Mouse (Mus musculus) liver, embryonic 11.5 days (tissue): ENCODE measurements at regions not wholly inside any gene's neighbourhood (a gene's known extent, or its start where the extent isn't known, plus 50 kb on each side); places are given as distances from the start of the nearest gene placed in this dataset.

Source experiments
- ATAC-seq: fragments of 200-750 bp; cut with Nextera tagmentation; replicated peaks from 2 replicates; pipeline ENCODE4 v1.8.0; 2017; ENCODE audit warnings: moderate number of reproducible peaks, mild to moderate bottlenecking, moderate TSS enrichment, moderate library complexity; ENCODE audit not compliant: low FRiP score
- DNase-seq: peaks from one replicate; pipeline ENCODE4 v3.0.0-alpha.2; 2017; ENCODE audit warnings: low spot score
- H3K27ac ChIP-seq: fragments of 300-500 bp; sonication (generic); 2 replicates; pipeline ENCODE4 v1.5.1; 2014; ENCODE audit warnings: mild to moderate bottlenecking, low read depth, low read length, control low read depth
- H3K27me3 ChIP-seq: fragments of 300-500 bp; sonication (generic); replicated peaks from 2 replicates; pipeline ENCODE4 v1.6.1; 2014; ENCODE audit warnings: low read length, mixed read lengths; ENCODE audit not compliant: control insufficient read depth, insufficient read depth
- H3K36me3 ChIP-seq: fragments of 300-500 bp; sonication (generic); 2 replicates; pipeline ENCODE4 v1.6.1; 2014; ENCODE audit warnings: mild to moderate bottlenecking, low read length, moderate library complexity, mixed read lengths; ENCODE audit not compliant: control insufficient read depth, insufficient read depth
- H3K4me1 ChIP-seq: fragments of 300-500 bp; sonication (generic); replicated peaks from 2 replicates; pipeline ENCODE4 v1.6.1; 2014; ENCODE audit warnings: low read length, mixed read lengths; ENCODE audit not compliant: control insufficient read depth, insufficient read depth
- H3K4me2 ChIP-seq: fragments of 300-500 bp; sonication (generic); 2 replicates; pipeline ENCODE4 v1.6.1; 2014; ENCODE audit warnings: mild to moderate bottlenecking, control low read depth, moderate library complexity
- H3K4me3 ChIP-seq: fragments of 300-500 bp; sonication (generic); 2 replicates; pipeline ENCODE4 v1.5.1; 2014; ENCODE audit warnings: low read depth, low read length, control low read depth
- H3K9ac ChIP-seq: fragments of 300-500 bp; sonication (generic); 2 replicates; pipeline ENCODE4 v1.6.1; 2014; ENCODE audit warnings: low read depth, low read length, control low read depth
- H3K9me3 ChIP-seq: fragments of 300-500 bp; sonication (generic); 2 replicates; pipeline ENCODE4 v1.6.1; 2016; ENCODE audit warnings: low read length, inconsistent platforms, mixed read lengths; ENCODE audit not compliant: control insufficient read depth
- whole genome bisulfite sequencing: fragments of 180-500 bp; shearing (Covaris S2); extraction: QIAGEN DNeasy Blood & Tissue Kit; methylation state at CpG from one replicate; pipeline ENCODE4 v1.1.7; 2014; 5-methylcytosine and 5-hydroxymethylcytosine counted together

DNA sequence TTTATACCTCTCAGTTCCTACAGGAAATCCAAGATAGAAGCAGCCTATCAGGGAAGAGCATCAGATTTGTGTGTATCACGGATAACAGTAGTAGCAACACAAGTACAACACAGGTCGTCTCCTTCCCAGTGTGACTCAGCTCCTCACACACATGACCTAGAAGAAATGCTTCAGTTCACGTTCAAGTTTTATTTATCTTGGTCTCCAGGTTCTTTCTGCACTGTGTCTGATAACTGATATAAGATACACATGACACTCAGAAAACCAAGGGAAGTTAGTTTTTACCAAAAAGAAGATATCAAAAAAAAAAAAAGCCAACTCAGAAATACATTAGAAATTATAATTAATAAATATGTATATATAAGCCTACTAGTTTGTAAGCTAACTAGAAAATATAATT, 515.0 kb downstream of the Prdm13 start:
- Histone ChIP-seq H3K36me3 (no peaks in the 10 kb centered on the region), H3K4me1 (no peaks in the 10 kb centered on the region), H3K4me2 (no peak overlapping the region), H3K9ac (no peak overlapping the region), H3K4me3 (no peak overlapping the region), H3K27me3 (no peaks in the 10 kb centered on the region), H3K27ac (no peak overlapping the region), H3K9me3 (no peaks in the 10 kb centered on the region)
- 68% methylated on average over 3 of the region's 3 CpGs for WGBS
- ATAC-seq (no peak), DNase-seq (no peak)

DNA sequence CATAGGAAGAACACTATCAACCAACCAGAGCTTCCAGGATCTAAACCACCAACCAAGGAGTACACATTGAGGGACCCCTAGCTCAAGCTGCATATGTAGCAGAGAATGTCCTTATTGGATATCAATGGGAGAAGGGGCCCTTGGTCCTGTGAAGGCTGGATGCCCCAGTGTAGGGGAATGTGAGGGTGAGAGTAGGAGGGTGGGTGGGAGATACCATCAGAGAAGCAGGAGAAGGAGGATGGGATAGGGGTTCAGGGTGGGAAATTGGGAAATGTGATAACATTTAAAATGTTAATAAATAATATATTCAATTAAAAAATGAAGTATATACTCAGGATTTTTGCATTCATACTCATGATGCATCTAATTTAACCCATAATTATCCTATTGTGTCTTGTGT, 523.6 kb downstream of the Prdm13 start:
- no peak overlapping the region for H3K4me3 ChIP-seq
- no peak overlapping the region for H3K9ac ChIP-seq
- ATAC-seq (no peak), DNase-seq (no peak)
- H3K36me3 ChIP-seq: no peaks in the 10 kb centered on the region
- H3K27me3 ChIP-seq: no peaks in the 10 kb centered on the region
- H3K9me3 ChIP-seq: no peaks in the 10 kb centered on the region
- H3K4me2 ChIP-seq: no peak overlapping the region
- H3K4me1 ChIP-seq: no peaks in the 10 kb centered on the region
- no peak overlapping the region for H3K27ac ChIP-seq

DNA sequence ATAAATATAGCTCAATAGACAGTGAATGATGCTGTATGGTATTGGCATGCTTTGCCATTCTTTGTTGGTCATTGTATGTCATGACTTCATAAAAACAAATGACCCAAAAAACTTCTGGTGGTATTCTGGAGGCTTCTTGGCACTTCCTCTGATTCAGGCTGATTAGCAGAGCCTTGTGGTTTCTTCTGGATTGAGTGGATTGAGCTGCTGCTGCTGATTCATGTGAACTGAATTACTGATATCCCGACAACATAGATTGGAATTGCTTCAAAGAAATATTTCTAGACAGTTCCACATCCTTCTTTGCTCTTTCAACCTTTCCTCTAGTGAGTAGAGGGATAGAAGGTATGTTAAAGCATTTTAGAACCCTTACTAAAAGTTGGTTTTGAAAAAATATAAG, 559.9 kb downstream of the Prdm13 start:
- H3K4me1 ChIP-seq: no peaks in the 10 kb centered on the region
- H3K9me3 ChIP-seq: no peaks in the 10 kb centered on the region
- H3K36me3 ChIP-seq: no peaks in the 10 kb centered on the region
- H3K9ac ChIP-seq: no peak overlapping the region
- H3K4me3 ChIP-seq: no peak overlapping the region
- no peak for DNase-seq
- H3K27ac ChIP-seq: no peak overlapping the region
- 75% methylated on average over 1 of the region's 1 CpGs for WGBS
- no peak overlapping the region for H3K4me2 ChIP-seq
- H3K27me3 ChIP-seq: no peaks in the 10 kb centered on the region
- no peak for ATAC-seq

DNA sequence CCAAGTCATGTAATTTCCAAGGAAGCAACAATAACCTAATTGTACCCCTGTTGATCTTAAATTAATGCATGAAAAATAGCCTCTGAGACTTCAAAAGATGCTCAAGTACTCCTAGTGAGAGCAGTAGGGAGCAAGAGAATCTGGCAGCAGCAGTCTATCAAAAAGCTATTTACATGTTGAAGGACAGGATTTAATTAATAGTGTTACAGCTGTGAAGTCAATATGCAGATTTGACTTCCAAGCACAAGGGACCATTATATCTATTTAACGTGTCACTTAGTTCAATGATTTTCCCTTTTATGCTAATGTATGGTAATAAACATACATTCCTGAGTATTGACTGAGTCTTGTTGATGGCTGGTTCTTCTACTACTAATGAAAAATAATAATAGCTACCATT, 590.0 kb downstream of the Prdm13 start:
- no peak overlapping the region for H3K27ac ChIP-seq
- H3K9me3 ChIP-seq: no peaks in the 10 kb centered on the region
- H3K4me2 ChIP-seq: no peak overlapping the region
- no peak overlapping the region for H3K4me3 ChIP-seq
- H3K27me3 ChIP-seq: no peaks in the 10 kb centered on the region
- DNase-seq: no peak
- ATAC-seq: no peak
- no peaks in the 10 kb centered on the region for H3K4me1 ChIP-seq
- WGBS: 81% methylated on average over 1 of the region's 1 CpGs
- no peaks in the 10 kb centered on the region for H3K36me3 ChIP-seq
- H3K9ac ChIP-seq: no peak overlapping the region

DNA sequence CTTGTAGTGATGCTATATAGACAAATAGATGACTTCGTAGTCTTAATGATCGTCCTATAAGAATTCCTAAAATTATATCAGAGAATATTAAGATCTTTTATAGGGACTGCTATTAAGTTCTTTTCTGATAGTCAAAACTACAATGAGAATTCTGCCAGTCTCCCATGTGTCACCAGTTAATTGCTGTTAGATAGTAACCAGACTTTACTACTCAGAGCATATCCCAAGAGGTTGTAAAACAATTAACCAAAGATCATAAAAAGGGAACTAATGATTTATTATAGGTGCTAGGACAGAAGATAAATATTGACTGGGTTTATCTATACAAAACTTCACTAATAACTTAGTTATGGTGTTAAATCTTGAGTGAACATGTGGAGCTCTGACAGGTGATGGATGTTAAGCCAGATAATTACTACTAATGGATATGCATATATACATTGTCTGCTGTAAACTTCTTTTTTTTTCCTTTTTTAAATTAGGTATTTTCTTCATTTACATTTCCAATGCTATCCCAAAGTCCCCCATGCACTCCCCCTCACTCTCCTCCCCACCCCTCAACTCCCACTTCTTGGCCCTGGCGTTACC, 615.5 kb downstream of the Prdm13 start:
- ATAC-seq (no peak), DNase-seq (no peak)
- Histone ChIP-seq H3K4me3 (no peak overlapping the region), H3K27ac (no peak overlapping the region), H3K36me3 (no peaks in the 10 kb centered on the region), H3K9ac (no peak overlapping the region), H3K4me1 (no peaks in the 10 kb centered on the region), H3K4me2 (no peak overlapping the region), H3K27me3 (no peaks in the 10 kb centered on the region), H3K9me3 (no peaks in the 10 kb centered on the region)
- WGBS: 77% methylated on average over 3 of the region's 3 CpGs
